Mouse (Mus musculus): Measurements from ENCODE around the gene Plek2.

The Plek2 gene

GRCm38 (mm10) chr12:78910684-78911461 lies 4.1 kb upstream of the Plek2 start:
- no peak for DNase-seq

- DNase-seq = no peak
Measured at GRCm38 (mm10) chr12:78908081-78908605, 1.4 kb upstream of the Plek2 start.

GRCm38 (mm10) chr12:78904499-78904898 lies 2.3 kb downstream of the Plek2 start:
- DNase-seq = no peak

- DNase-seq = no peak
Measured at GRCm38 (mm10) chr12:78903313-78903712, 3.5 kb downstream of the Plek2 start.

GRCm38 (mm10) chr12:78901467-78901866 lies 5.3 kb downstream of the Plek2 start:
- DNase-seq = no peak

- no peak for DNase-seq
Measured at GRCm38 (mm10) chr12:78897861-78898260, 8.9 kb downstream of the Plek2 start.

GRCm38 (mm10) chr12:78891149-78891548 lies 15.6 kb downstream of the Plek2 start:
- DNase-seq = no peak

GRCm38 (mm10) chr12:78890062-78890461 lies 16.7 kb downstream of the Plek2 start:
- DNase-seq = no peak

- no peak for DNase-seq
Measured at GRCm38 (mm10) chr12:78874581-78874980, 32.2 kb downstream of the Plek2 start.

- DNase-seq = no peak
Measured at GRCm38 (mm10) chr12:78868115-78868514, 38.6 kb downstream of the Plek2 start.

- peak; percentile 25 for DNase-seq
Measured at GRCm38 (mm10) chr12:78865434-78865833, 41.3 kb downstream of the Plek2 start.

GRCm38 (mm10) chr12:78862254-78862730 lies 44.5 kb downstream of the Plek2 start:
- no peak for DNase-seq

GRCm38 (mm10) chr12:78861496-78862253 lies 45.1 kb downstream of the Plek2 start, which contains the start of the genes Atp6v1d and Eif2s1:
Atp6v1d (minus strand) TSS chr12:78861638.
Eif2s1 (plus strand) TSS chr12:78861819.
- DNase-seq = peak; percentile 99

- DNase-seq = no peak
Measured at GRCm38 (mm10) chr12:78860921-78861495, 45.8 kb downstream of the Plek2 start.

- DNase-seq = no peak
Measured at GRCm38 (mm10) chr12:78848246-78848645, 58.5 kb downstream of the Plek2 start.

GRCm38 (mm10) chr12:78842429-78842828 lies 64.3 kb downstream of the Plek2 start:
- DNase-seq = no peak

GRCm38 (mm10) chr12:78839906-78840305 lies 66.9 kb downstream of the Plek2 start:
- no peak for DNase-seq

All from lung, postnatal 10 days (tissue).